Mouse (Mus musculus): ENCODE data around the gene Cmip.

DNA sequence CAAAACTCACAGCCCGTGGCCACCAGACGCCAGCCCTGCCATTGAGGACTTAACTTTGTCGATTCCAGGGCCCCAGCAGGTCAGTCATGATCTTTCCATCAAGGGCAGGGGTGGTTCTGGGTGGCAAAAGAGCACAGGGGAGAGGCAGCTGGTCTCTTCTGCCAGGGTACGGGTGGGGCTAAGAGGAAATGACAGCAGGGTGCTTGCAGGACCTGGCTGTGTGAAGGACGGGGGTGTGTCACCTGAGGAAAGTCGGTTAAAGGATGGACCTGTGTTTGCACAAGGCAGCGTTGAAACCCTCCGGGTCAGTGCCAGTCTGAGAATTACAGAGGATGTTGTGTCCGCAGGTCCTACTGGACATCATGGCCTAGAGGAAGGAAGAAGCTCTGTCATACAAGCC is 161.0 kb downstream of the Cmip start:
- TF ChIP-seq CTCF (conservative IDR thresholded peaks at IDR 0.05; ENCODE audit: insufficient read depth, insufficient read length, low read depth, low read length) (no peak), POLR2A (IDR thresholded peaks at IDR 0.05; ENCODE audit: low read depth, low read length) (no peak)
